Mouse (Mus musculus) mouse trophoblast stem cell (cell line): Measurements from ENCODE around the gene Olfr648.

Experiments
- in situ Hi-C, 2 experiments: fragments of 300-500 bp; cut with MseI, MboI; formaldehyde crosslinking; loops; 2 replicates in 1 of 2; 3 replicates in 1 of 2; pipeline ENCODE4 v1.15.1; 2025

The Olfr648 gene

GRCm38 (mm10) chr7:104183292-104183691 lies at the start of gene Olfr648:
Gene Olfr648, minus strand, starts transcription at chr7:104183392.
- in situ Hi-C loops = no loop called here

- in situ Hi-C loops = no loop called here
These were observed 48.0 kb upstream of the Olfr648 start for GRCm38 (mm10) chr7:104231203-104231602.

DNA sequence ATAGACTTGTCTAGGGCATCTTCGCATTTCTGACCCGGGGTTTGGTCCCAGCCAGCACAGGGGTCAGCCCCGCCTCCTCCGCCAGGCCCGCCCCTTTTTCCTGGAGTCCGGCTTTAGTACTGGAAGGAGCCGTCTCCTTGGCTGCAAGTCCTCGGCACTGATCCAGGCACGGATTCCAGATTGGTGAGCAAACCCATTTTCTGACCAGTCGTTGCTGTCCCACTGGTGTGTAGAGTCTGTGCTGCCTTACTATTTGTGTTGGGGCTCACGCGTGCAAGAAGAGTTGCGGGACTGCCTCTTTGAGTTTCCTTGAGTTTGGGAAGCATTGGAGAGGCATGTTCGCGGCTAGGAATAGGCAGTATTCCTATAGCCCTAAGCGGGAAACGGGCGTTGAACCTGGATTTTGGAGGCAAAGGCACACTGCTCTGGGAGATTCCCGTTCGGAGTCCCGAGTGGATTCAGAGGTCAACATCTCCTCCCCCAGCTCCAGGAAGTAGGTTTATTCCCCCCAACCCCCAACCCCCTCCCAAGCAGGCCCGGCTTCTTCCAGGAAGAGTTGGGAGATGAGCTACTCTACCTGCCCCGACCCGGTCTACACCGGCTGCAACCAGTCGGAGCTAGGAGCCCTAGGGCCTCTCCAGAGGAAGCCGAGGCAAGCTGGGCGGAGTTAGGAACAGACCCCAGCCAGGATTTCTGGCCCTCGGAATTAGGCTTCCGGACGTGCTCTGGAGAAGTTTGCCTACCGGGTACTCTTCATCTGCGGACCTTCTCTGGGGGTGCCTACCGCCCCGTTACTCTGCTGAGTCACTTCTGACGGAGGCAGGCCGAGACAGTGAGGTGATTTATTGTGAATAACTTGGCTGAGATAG lies 35.7 kb upstream of the Olfr648 start, which contains the start of gene Trim6:
Gene Trim6 (plus strand): TSS at position 93 of the 869 bp plus-strand sequence.
- in situ Hi-C loops = no loop called here

GRCm38 (mm10) chr7:104217881-104218280 lies 34.7 kb upstream of the Olfr648 start:
- in situ Hi-C loops = no loop called here

DNA sequence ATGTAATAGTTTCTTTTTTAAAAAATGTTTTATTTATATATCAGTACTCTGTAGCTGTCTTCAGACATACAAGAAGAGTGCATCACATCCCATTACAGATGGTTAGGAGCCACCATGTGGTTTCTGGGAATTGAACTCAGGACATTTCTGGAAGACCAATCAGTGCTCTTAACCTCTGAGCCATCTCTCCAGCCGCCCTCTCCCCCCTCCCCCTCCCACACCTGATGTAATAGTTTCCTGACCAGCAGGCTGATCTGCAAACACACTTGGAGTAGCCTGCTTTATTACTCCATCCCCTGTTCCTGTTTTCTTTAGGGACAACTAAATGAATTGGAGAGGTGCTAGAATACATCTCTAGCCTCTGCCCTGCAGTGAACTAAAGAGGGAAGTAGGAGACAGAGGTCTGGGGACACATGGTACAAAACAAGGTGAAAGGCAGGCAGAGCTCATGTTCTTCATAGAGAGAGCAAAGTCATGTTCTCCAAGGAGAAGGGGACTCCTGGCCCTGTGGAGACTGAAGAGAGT lies 32.9 kb upstream of the Olfr648 start:
- in situ Hi-C loops = no loop called here

GRCm38 (mm10) chr7:104206197-104206596 lies 23.0 kb upstream of the Olfr648 start:
- in situ Hi-C loops = no loop called here

DNA sequence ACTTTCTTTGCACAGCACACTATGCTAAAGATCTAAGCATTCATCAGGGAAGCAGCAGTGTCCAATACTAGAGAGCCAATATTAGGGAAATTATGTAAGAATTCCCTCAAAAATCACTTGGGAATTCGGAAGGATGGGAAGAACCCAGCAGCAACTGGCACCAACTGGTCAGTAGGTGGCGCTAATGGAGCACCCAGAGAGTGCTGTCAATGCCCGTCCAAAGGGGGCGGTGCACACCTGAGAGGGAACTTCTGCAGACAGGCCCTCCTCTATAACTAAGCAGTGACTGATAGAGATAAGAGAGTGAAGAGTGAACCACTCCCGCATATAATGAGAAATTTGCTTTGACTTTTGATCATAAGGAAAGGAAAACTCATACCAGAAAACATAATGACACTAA lies 16.6 kb upstream of the Olfr648 start:
- in situ Hi-C loops = no loop called here

- in situ Hi-C loops = no loop called here
These were observed 12.7 kb upstream of the Olfr648 start, which contains the start of gene Olfr649 for GRCm38 (mm10) chr7:104195885-104196284. Gene Olfr649, minus strand, starts transcription at chr7:104195985.

DNA sequence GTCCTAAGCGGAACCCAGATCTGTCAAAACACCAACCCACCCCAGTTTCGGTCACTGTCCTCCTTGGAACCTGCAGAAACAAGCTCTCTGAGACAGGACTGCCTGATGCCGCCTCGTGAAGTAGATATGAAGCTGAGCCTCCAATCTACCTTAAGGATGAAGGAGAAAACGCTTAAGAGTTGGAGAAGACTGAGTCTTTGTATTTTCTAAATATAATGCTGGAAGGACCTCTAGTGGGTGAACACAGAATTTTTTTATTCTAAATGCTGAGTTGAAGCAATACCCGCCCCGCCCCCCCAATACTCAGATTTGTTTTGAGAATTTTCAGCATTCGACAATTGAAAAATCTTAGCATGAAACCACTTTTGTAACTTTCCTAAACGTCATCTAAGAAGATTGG lies 8.1 kb upstream of the Olfr648 start:
- in situ Hi-C loops = no loop called here

DNA sequence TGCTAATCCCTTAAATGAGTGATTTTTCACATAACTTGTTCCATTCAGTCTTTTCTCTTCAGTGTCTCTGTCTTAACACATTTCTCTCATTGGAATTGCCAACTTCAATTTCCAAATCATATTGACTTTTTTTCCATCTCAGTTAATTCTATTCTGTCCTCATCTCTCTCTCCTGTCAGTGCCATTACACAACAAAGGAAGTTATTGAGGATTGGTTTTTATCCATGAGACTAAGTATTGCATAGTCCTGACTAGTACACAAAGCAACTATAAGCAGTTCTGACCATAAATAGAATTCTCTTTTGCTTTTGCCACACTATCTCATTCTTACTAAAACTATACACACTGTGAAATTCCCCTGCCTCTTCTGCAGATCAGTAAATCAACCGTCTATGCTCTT lies 4.1 kb downstream of the Olfr648 start:
- in situ Hi-C loops = no loop called here

DNA sequence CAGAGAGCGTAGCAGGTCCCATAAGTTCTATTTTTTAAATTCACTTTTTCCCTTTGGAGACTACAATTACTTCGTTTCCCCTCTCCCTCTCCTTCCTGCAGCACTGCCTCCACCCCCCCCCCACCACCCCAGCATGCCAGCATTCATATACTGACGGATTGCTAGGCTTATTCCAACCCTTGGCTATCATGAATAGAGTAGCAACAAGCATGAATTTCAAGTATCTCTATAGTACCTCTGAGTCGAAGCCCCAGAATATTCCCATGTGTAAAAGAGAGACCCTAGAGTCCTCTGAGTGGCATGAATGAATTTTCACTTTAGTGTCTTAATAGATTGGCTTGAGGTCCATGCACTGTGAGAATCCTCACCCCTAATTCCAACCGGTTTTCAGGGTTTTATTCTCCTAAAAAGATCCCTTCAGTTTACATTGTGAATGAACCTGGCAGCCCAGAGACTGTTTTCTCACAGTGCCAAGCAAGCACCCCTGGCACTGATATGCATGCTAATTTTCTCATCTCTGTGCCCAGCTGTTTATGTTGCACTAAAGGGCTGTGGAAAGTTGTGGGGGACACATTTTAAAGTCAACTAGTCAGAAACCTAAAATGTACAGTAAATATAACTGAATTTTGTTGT lies 4.7 kb downstream of the Olfr648 start:
- in situ Hi-C loops = no loop called here

GRCm38 (mm10) chr7:104175085-104175484 lies 8.1 kb downstream of the Olfr648 start:
- in situ Hi-C loops = no loop called here

DNA sequence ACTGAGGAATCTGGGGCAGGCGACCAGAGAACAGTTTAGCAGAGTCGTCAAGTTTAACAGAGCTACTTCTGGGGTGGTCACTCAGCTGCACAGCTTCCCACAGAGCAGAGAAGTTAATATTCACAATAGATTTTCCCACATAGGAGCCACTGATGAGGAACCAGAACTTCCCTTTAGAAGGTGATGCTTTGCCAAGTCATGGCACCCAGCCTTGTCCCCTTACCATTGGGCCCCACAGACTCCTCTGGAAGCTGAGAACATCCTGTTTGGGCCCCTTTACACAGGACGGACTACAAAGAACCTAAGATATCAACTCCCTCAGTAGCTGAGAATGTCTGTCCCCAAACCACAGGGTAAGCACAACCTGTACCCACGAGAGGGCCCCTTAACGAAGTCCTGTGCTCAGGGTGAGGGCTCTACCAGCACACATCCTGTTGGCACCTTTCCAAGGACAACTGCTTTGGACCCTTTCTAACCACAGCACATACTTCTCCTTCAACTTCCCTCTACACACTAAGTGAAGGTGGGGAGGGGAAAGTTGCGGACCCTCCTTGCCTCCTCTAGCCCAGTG lies 13.5 kb downstream of the Olfr648 start:
- in situ Hi-C loops = no loop called here

- in situ Hi-C loops = no loop called here
These were observed 16.1 kb downstream of the Olfr648 start for GRCm38 (mm10) chr7:104167105-104167504.

GRCm38 (mm10) chr7:104150456-104150855 lies 32.7 kb downstream of the Olfr648 start, which contains the start of gene Ubqlnl:
Gene Ubqlnl, minus strand, starts transcription at chr7:104150556.
- in situ Hi-C loops = no loop called here

DNA sequence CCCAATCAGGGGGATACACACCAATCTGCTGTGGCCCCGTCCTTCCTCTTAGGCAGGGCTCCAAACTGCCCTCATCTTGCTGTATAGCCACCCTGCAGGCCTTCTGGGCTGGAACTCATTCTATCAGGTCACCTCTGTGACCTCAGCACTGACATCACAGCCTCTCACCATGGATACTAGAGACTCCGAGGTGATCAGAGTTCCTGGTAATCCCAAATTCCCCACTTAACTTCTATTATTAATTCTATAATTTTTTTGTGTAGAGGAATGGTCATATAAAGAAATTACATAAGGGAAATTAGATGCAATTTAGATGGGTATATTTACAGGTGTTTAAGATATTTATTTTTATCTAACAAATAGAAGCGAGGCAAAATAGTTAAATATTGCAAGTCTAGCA lies 40.0 kb downstream of the Olfr648 start, which contains the start of gene Ubqln3:
Gene Ubqln3 (minus strand): TSS at position 101 of the 400 bp plus-strand sequence.
- in situ Hi-C loops = no loop called here

- in situ Hi-C loops = no loop called here
These were observed 45.9 kb downstream of the Olfr648 start, which contains the start of gene Olfr643 for GRCm38 (mm10) chr7:104137305-104137704. Gene Olfr643, minus strand, starts transcription at chr7:104137405.

DNA sequence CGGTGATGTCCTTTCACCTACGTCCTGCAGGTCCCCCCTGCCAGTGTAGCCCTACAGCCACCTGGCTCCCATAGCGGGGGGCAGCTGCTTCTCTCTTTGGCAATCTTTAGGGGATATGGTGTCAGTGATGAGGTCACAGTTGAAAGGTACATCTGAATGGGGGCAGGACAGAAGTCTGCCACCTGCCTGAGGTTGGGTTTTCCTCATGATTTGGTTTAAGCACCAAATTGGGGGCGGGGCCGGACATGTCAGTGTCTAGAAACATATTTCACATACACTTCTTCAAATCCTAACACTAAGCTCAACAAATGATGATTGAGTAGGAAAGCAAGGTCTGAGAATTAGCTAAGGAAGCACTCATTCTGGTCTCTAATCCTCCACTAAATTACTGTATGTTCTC lies 53.5 kb downstream of the Olfr648 start, which contains the start of gene Ubqln5:
Gene Ubqln5 (minus strand): TSS at position 101 of the 400 bp plus-strand sequence.
- in situ Hi-C loops = no loop called here
